Mouse (Mus musculus) v-Abl transformed pro-B cells (cell line): ENCODE measurements around the gene Trim61.
"Not testable (repeated sequence)": the region's sequence is repeated elsewhere in the genome, so short reads cannot be mapped to it uniquely, and the experiment has no call there.

Experiments
- in situ Hi-C, 2 experiments: fragments of 400-800 bp; cut with MboI; formaldehyde crosslinking; loops; one replicate each; pipeline ENCODE4 v1.15.1; 2025; ENCODE audit not compliant: unreplicated experiment in 2 of 2

Trim61 gene

GRCm38 (mm10) chr8:65018423-65018822 lies at the start of gene Trim61, which contains the start of gene Trim60:
Gene Trim61 (minus strand): TSS chr8:65018523.
Gene Trim60 (minus strand): TSS chr8:65018584.
- in situ Hi-C loops = no loop called here

GRCm38 (mm10) chr8:65067694-65068472 lies 49.6 kb upstream of the Trim61 start:
- in situ Hi-C loops = no loop called here

- in situ Hi-C loops = no loop called here
Measured at GRCm38 (mm10) chr8:65067031-65067430, 48.7 kb upstream of the Trim61 start.

DNA sequence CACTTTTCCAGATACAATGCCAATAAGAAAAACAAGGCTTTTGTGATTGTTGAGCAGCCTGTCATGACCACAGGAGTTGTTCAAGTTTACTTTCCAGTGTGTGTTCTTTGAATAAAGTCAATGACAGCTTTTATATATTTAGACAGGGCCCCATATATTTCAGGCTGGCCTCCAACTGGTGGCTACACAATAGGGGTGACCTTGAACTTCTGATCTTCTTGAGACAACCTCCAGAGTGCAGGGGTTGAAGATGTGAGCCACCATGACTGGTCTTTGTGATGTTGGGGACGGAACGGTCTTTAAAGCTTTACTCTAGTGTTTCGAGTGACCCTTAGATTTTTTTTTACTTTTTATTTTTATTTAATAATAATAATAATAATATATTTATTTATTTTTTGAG lies 47.3 kb upstream of the Trim61 start:
- in situ Hi-C loops = no loop called here

GRCm38 (mm10) chr8:65064071-65064470 lies 45.7 kb upstream of the Trim61 start:
- in situ Hi-C loops = no loop called here

- in situ Hi-C loops = no loop called here
Measured at GRCm38 (mm10) chr8:65062195-65062594, 43.9 kb upstream of the Trim61 start.

DNA sequence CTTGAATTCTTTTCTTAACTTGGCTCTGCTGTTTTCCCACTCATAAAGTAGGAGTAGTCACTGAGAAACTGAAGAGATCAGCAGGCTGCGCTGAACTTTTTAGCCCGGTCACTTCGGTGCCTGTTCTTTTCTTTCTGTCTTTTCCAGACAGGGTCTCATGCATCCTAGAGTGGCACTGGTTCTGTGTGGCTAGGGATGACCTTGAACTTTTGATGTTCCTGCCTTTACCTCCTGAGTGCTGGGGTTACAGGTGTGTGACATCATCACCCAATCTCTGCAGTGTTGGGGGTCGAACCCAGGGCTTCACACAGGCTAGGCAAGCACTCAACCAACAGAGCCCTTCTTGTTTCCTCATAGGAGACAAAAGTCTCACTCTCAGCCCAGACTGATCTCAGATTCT lies 38.4 kb upstream of the Trim61 start:
- in situ Hi-C loops = no loop called here

- in situ Hi-C loops = no loop called here
Measured at GRCm38 (mm10) chr8:65053968-65054367, 35.6 kb upstream of the Trim61 start.

DNA sequence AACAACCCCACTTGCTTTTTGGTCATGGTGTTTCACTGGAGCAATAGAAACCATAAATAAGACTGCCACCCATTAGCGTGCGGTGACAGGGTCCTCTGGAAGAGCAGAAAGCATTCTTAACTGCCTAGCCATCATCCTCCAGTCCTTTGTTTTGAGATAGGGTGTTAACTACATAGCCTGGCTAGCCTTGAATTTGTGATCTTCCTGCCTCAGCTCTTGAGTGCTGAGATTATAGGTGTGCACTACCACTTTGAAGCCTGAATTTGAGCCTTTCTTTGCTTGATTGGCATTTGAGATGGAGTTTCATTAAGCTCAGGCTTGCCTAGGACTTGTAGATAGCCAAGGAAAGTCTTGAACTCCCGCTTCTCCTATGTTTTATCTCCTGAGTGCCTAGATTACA lies 35.2 kb upstream of the Trim61 start:
- in situ Hi-C loops = no loop called here

DNA sequence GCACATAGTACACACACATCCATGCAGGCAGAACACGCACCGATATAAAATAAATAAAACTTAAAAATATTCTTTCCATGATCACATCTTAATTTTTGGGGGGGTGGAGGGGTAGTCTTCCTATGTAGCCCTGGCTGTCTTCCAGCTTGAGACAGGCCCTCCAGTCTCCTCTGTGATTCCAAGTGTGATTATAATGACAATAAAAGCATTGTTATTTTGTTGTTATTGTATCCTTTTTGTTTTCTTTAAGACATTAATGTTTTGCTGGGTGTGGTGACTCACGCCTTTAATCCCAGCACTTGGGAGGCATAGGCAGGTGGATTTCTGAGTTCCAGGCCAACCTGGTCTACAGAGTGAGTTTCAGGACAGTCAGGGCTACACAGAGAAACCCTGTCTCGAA lies 29.5 kb upstream of the Trim61 start:
- in situ Hi-C loops = no loop called here

DNA sequence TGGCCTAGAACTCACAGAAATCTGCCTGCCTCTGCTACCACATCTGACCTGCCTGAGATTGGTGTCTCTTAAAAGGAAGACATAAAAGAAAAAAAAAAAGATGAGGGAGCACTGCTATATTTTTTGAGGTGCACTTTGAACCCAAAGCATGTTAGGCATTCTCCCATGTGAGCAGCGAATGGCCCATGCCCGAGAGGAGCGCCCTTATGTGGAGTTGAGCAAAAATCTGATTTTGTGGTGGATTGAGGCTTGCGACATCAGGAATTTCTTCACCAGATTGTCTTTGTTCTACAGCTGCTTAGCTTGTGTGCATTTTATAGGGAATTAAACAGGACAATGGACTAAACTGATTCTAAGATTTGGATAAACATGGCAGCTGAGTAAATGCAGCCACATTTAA lies 28.9 kb upstream of the Trim61 start:
- in situ Hi-C loops = no loop called here

DNA sequence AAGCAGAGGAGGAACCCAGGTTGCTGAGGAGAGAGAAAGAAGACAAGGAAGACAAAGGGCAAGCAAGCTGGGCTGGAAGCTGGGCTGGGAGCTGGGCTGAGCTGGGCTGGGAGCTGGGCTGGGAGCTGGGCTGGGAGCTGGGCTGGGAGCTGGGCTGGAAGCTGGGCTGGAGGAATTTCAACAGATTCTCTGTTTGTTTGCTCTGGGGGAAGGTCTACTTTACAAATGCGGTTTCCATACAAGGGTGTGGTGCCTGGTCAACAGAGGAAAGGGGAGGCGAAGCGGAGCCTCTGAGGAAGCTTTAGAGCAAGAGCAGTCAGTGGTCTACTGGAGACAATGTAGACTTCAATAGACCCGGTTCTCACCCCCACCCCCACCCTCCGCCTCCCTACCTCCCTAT lies 28.2 kb upstream of the Trim61 start:
- in situ Hi-C loops = no loop called here

- in situ Hi-C loops = no loop called here
Measured at GRCm38 (mm10) chr8:65037117-65037533, 18.8 kb upstream of the Trim61 start, which contains the start of gene Apela. Gene Apela (minus strand): TSS chr8:65037336.

- in situ Hi-C loops = no loop called here
Measured at GRCm38 (mm10) chr8:65034136-65034535, 15.8 kb upstream of the Trim61 start.

DNA sequence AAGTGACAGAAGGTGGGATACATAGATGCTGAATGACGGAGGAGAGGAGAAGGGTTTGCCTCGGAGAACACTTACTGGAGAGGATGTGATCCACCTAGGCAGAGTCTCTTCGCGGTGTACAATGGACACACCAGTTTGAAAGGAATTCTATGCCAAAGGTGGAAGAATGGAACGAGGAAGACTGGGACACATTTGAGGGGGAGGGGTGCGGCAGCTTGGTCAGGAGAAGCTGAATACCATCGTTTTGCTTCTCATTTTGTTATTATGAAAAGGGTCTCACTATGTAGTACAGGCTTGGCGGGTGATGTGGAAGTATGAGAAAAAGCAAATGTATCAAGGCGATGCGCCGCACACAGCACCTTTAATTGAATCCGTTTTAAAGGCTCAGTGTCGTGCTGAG lies 14.7 kb upstream of the Trim61 start:
- in situ Hi-C loops = no loop called here

- in situ Hi-C loops = no loop called here
Measured at GRCm38 (mm10) chr8:65032107-65032506, 13.8 kb upstream of the Trim61 start.

DNA sequence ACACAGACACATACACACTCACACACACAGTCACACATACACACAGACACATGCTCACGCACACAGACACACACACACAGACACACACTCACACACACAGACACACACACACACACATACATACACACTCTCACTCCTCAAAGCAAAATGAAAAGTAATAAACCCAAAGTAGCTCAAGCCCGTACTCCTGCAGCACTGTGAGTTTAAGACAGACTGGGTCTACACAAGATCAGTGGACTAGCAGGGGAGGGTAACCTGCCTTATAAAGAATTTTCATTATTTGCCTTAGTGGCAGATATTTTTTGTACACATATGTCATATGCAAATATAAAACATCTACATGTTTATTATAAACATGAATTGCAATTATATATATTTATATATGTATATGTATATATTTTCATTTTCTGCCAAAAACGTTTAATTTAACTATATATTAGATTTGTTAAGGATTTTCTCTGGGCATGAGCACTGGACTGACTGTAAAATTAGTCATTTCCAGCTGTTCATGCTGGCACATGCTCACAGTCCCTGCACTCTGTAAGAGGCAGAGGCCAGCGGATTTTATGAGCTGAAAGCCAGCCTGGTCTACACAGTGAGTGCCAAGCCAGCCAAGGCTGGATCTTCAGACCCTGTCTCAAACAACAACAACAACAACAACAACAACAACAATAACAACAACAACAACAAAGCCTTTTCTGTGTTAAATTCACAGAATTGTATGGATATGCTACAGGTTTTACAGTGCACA lies 12.6 kb upstream of the Trim61 start:
- in situ Hi-C loops = no loop called here

- in situ Hi-C loops = loop anchor here (5.0 kb wide), 1 partner anchor 1413 kb away; no protein-coding TSS in a partner anchor
Measured at GRCm38 (mm10) chr8:65029776-65030175, 11.5 kb upstream of the Trim61 start.

GRCm38 (mm10) chr8:65028959-65029686 lies 10.8 kb upstream of the Trim61 start:
- in situ Hi-C loops = loop anchor here (5.0 kb wide), 1 partner anchor 1413 kb away; no protein-coding TSS in a partner anchor

DNA sequence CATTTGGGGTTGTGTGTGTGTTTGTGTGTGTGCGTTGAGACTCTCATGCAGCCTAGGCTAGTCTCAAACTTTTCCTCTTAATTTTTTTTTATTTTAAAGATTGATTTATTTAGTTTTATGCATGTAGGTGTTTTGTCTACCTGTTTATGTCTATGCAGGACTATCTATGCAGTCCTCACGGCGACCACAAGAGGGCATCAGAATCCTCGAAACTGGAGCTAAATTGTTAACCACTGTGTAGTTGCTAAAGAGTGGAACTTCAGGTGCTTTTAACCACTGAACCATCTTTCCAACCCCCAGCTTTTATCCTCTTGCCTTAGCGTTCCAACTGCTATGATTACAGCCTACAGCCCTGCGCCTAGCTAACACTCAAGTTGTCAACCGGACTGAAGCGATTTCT lies 4.2 kb upstream of the Trim61 start:
- in situ Hi-C loops = no loop called here

GRCm38 (mm10) chr8:65007616-65008015 lies 10.7 kb downstream of the Trim61 start:
- in situ Hi-C loops = not testable (repeated sequence)
